Mouse (Mus musculus) forebrain, embryonic 16.5 days (tissue): ENCODE data around the gene Plekhg6. TPM values are rescaled to one million over a fixed set of nuclear protein-coding genes. Genes with fewer than 3 reads are reported as not detected.

Source experiments
- ATAC-seq: fragments of 200-750 bp; cut with Nextera tagmentation; 2 replicates; pipeline ENCODE4 v1.8.0; 2017; ENCODE audit warnings: mild to moderate bottlenecking, moderate library complexity
- H3K27ac ChIP-seq: fragments of 300-500 bp; sonication (generic); 2 replicates; pipeline ENCODE4 v1.5.1; 2014; ENCODE audit warnings: low read length, control low read depth
- H3K27me3 ChIP-seq: fragments of 300-500 bp; sonication (generic); replicated peaks from 2 replicates; pipeline ENCODE4 v1.6.1; 2014; ENCODE audit warnings: low read length; ENCODE audit not compliant: control insufficient read depth, insufficient read depth
- H3K36me3 ChIP-seq: fragments of 300-500 bp; sonication (generic); 2 replicates; pipeline ENCODE4 v1.6.1; 2014; ENCODE audit not compliant: control insufficient read depth, insufficient read depth
- H3K4me1 ChIP-seq: fragments of 300-500 bp; sonication (generic); replicated peaks from 2 replicates; pipeline ENCODE4 v1.6.1; 2014; ENCODE audit warnings: low read length; ENCODE audit not compliant: control insufficient read depth, insufficient read depth
- H3K4me2 ChIP-seq: fragments of 300-500 bp; sonication (generic); 2 replicates; pipeline ENCODE4 v1.6.1; 2014; ENCODE audit warnings: mild to moderate bottlenecking, low read length, control low read depth
- H3K4me3 ChIP-seq: fragments of 300-500 bp; sonication (generic); replicated peaks from 2 replicates; pipeline ENCODE4 v1.5.1; 2014; ENCODE audit warnings: mild to moderate bottlenecking, low read length, control low read depth
- H3K9ac ChIP-seq: fragments of 300-500 bp; sonication (generic); replicated peaks from 2 replicates; pipeline ENCODE4 v1.6.1; 2014; ENCODE audit warnings: low read depth, low read length, control low read depth
- H3K9me3 ChIP-seq: fragments of 300-500 bp; sonication (generic); 2 replicates; pipeline ENCODE4 v1.6.1; 2016; ENCODE audit warnings: low read length; ENCODE audit not compliant: control insufficient read depth
- WGBS: fragments of 180-500 bp; shearing (Covaris S2); extraction: QIAGEN DNeasy Blood & Tissue Kit; methylation state at CpG from one replicate; pipeline ENCODE4 v1.1.7; 2014; 5-methylcytosine and 5-hydroxymethylcytosine counted together
- polyA plus RNA-seq: library from polyadenylated mRNA; unstranded; fragments of >200 nt; fragmentation: Nextera tagmentation; extraction: Ambion mirVana; gene quantifications from 2 replicates; pipeline ENCODE4 v1.2.1, GENCODE M21; 2015

Plekhg6 gene
- polyA plus RNA-seq, 1 experiment from 2014 or later: not detected

DNA sequence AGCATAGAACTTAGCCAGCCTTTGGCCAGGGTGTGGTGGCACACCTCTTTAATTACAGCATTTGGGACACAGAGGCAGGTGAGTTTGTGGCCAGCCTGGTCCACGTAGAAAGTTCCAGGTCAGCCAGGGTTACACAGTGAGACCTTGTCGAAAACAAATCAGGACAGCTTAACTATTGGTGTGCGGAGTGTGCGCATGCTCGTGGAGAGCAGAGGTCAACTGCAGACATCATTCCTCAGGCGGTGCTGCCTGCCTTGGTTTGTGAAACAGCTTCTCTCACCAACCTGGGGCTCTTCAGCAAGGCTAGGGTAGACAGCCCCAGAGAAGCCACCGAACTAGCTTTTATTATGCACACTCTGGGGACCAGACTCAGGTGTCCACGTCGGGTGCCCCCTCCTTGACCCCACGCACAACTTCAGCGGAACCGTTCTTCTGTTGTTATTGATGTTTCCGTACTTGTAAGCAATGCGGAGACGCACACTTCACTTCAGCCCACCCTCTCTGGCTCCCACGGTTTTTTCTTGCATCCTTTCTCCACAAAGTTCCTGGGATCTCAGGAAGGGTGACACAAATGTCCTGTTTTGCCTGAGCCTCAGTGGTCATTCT, 40.0 kb upstream of the Plekhg6 start:
- Histone ChIP-seq H3K27me3 (no peaks in the 10 kb centered on the region), H3K4me2 (no peak overlapping the region), H3K4me3 (no peak overlapping the region), H3K36me3 (no peaks in the 10 kb centered on the region), H3K9me3 (no peaks in the 10 kb centered on the region), H3K4me1 (peaks cover 2% of the 10 kb centered on the region; the same call in 1 of the 2 replicates), H3K27ac (no peak overlapping the region), H3K9ac (no peak overlapping the region)
- WGBS: 80% methylated on average over 16 of the region's 16 CpGs
- ATAC-seq: no peak

- no peak overlapping the region for H3K4me2 ChIP-seq
- no peak overlapping the region for H3K27ac ChIP-seq
- no peaks in the 10 kb centered on the region for H3K9me3 ChIP-seq
- 15% methylated on average over 9 of the region's 9 CpGs for WGBS
- H3K9ac ChIP-seq: no peak overlapping the region
- H3K4me3 ChIP-seq: no peak overlapping the region
- peaks cover 2% of the 10 kb centered on the region; the same call in 1 of the 2 replicates for H3K4me1 ChIP-seq
- no peaks in the 10 kb centered on the region for H3K36me3 ChIP-seq
- H3K27me3 ChIP-seq: no peaks in the 10 kb centered on the region
- ATAC-seq: peak; percentile 88
Measured at GRCm38 (mm10) chr6:125418744-125419143, 38.2 kb upstream of the Plekhg6 start.

DNA sequence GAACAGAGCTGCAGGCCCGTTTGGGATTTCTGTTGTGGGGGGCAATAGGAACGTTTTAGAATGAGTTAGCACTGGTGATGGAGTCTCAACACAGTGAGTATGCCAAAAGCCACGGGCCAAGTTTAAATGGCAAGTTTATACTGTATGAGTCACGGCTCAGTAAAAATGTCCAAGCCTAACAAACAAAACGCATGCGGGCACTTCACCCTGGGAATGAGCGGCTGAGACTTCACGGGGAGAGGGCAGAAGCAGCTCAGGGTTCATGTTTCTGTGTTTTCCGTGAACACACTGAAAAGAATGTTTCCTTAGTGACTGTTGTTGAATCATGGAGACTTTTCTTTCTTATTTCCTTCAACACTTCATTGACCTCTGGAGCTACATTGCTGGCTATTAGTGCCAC, 32.7 kb upstream of the Plekhg6 start:
- Histone ChIP-seq H3K9ac (no peak overlapping the region), H3K4me1 (no peaks in the 10 kb centered on the region), H3K36me3 (no peaks in the 10 kb centered on the region), H3K27me3 (no peaks in the 10 kb centered on the region), H3K9me3 (no peaks in the 10 kb centered on the region), H3K4me2 (no peak overlapping the region), H3K27ac (no peak overlapping the region), H3K4me3 (no peak overlapping the region)
- ATAC-seq: no peak
- 81% methylated on average over 9 of the region's 9 CpGs for WGBS

GRCm38 (mm10) chr6:125411661-125412060, 31.1 kb upstream of the Plekhg6 start:
- no peaks in the 10 kb centered on the region for H3K9me3 ChIP-seq
- no peak overlapping the region for H3K27ac ChIP-seq
- no peaks in the 10 kb centered on the region for H3K36me3 ChIP-seq
- no peaks in the 10 kb centered on the region for H3K27me3 ChIP-seq
- no peak overlapping the region for H3K4me3 ChIP-seq
- H3K4me2 ChIP-seq: no peak overlapping the region
- WGBS: 98% methylated on average over 6 of the region's 6 CpGs
- H3K4me1 ChIP-seq: no peaks in the 10 kb centered on the region
- ATAC-seq: no peak
- H3K9ac ChIP-seq: no peak overlapping the region

GRCm38 (mm10) chr6:125410995-125411547, 30.5 kb upstream of the Plekhg6 start:
- Histone ChIP-seq H3K27ac (no peak overlapping the region), H3K4me3 (no peak overlapping the region), H3K4me1 (no peaks in the 10 kb centered on the region), H3K9me3 (no peaks in the 10 kb centered on the region), H3K4me2 (no peak overlapping the region), H3K27me3 (no peaks in the 10 kb centered on the region), H3K9ac (no peak overlapping the region), H3K36me3 (no peaks in the 10 kb centered on the region)
- ATAC-seq: no peak
- WGBS: 64% methylated on average over 8 of the region's 8 CpGs

GRCm38 (mm10) chr6:125410551-125410950, 30.0 kb upstream of the Plekhg6 start:
- 80% methylated on average over 11 of the region's 11 CpGs for WGBS
- Histone ChIP-seq H3K27ac (no peak overlapping the region), H3K9ac (no peak overlapping the region), H3K9me3 (no peaks in the 10 kb centered on the region), H3K27me3 (no peaks in the 10 kb centered on the region), H3K4me1 (no peaks in the 10 kb centered on the region), H3K4me3 (no peak overlapping the region), H3K36me3 (no peaks in the 10 kb centered on the region), H3K4me2 (no peak overlapping the region)
- ATAC-seq: no peak

GRCm38 (mm10) chr6:125407657-125408056, 27.1 kb upstream of the Plekhg6 start:
- Histone ChIP-seq H3K9me3 (no peaks in the 10 kb centered on the region), H3K4me2 (no peak overlapping the region), H3K27ac (no peak overlapping the region), H3K27me3 (no peaks in the 10 kb centered on the region), H3K4me1 (no peaks in the 10 kb centered on the region), H3K36me3 (no peaks in the 10 kb centered on the region), H3K9ac (no peak overlapping the region), H3K4me3 (no peak overlapping the region)
- ATAC-seq: no peak
- 91% methylated on average over 10 of the region's 10 CpGs for WGBS

DNA sequence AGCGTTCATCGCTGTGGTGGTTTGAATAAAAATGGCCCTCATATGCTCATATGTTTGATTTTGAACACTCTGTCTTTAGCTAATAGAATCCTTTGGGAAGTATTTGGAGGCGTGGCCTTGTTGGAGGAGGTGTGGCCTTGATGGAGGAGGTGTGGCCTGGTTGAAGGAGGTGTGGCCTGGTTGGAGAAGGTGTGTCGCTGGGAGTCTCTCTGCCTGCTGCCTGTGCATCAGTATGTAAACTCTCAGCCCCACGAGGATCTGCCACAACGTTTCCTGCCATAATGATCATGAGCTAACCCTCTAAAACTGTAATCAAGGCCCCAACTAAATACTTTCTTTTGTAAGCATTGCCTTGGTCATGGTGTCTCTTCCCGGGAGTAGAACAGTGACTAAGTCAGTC, 26.6 kb upstream of the Plekhg6 start:
- H3K9ac ChIP-seq: no peak overlapping the region
- no peaks in the 10 kb centered on the region for H3K36me3 ChIP-seq
- no peaks in the 10 kb centered on the region for H3K9me3 ChIP-seq
- no peak overlapping the region for H3K4me3 ChIP-seq
- no peaks in the 10 kb centered on the region for H3K4me1 ChIP-seq
- WGBS: 87% methylated on average over 7 of the region's 7 CpGs
- H3K27me3 ChIP-seq: no peaks in the 10 kb centered on the region
- no peak for ATAC-seq
- no peak overlapping the region for H3K27ac ChIP-seq
- H3K4me2 ChIP-seq: no peak overlapping the region

DNA sequence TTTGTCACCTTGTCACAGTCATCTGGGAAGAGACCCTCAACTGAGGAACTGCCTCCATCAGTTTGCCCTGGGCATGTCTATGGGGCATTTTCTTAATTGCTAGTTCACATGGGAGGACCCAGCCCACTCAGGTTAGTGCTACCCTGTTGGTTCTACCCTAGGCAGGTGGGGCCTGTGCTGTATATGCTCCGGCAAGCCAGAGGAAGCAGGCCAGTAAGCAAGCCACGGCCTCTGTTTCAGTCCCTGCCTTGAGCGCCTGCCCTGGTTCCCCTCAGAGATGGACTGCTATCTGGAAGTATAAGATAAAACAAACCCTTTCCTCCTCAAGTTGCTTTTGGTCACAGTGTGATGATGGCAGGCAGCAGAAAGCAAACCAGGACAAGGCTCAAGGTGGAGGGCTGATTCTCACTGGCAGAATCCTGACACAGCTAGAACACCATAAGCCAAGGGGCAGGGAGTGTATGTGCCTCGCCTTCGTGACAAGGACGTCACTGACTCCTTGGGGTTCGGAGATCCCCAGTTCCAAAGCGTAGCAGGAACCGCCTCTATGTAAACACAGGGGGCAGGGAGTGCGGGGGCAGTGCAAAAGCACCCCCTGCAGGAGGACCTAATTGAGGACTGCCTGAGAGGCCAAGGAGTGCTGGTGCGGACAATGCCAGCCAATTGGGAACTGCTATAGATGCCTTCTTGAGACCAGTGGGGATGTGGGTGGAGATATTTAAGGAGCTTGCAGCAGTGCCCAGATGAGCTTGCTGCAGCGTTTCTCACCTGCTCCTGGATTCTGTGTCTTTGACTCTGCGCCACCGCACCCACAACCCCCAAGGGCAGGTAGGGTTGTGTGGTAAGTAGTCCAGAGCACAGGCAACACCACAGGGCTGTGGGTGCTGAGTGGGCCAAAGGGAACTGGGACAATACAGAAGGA, 25.1 kb upstream of the Plekhg6 start:
- Histone ChIP-seq H3K27me3 (no peaks in the 10 kb centered on the region), H3K4me1 (no peaks in the 10 kb centered on the region), H3K36me3 (no peaks in the 10 kb centered on the region), H3K9me3 (no peaks in the 10 kb centered on the region), H3K4me2 (no peak overlapping the region), H3K4me3 (no peak overlapping the region), H3K9ac (no peak overlapping the region), H3K27ac (no peak overlapping the region)
- ATAC-seq: no peak
- 56% methylated on average over 14 of the region's 14 CpGs for whole genome bisulfite sequencing
